In genomic region chr6:30212468-30212867, GRCm38 (mm10) we compare ENCODE assay signal across 25 mouse cellular contexts.
DNase-seq lines count a peak whose midpoint lies in the region; ATAC-seq and TF ChIP-seq lines count a peak whose summit lies in the region.
"Had no signal": no experiment of that assay in that cellular context is flagged by ENCODE, and none has a peak within 500 bp of the region (broad histone marks: within the 10 kb centered on the region; RNA-seq: fewer than 3 reads in every experiment).

No protein-coding gene starts in this region.

- no peaks in the 10 kb centered on the region for H3K79me2 ChIP-seq in heart, adult 2 months (replicated peaks; ENCODE audit: control insufficient read depth, insufficient read depth, low read length)

- intact Hi-C loops in heart, adult 2 months (cut with DNase I), result no loop called here

- 90% methylated on average over 8 of the region's 8 CpGs for WGBS in heart, adult 2 months
- WGBS in heart, embryonic 11.5 days (ENCODE audit: insufficient replicate concordance), result 92% methylated on average over 8 of the region's 8 CpGs
- WGBS in liver, embryonic 15.5 days (ENCODE audit: insufficient replicate concordance), result 79% methylated on average over 8 of the region's 8 CpGs
- 39% methylated on average over 8 of the region's 8 CpGs for WGBS in small intestine, adult 2 months

- H3K4me1 ChIP-seq in heart, adult 2 months (ENCODE audit: control insufficient read depth, insufficient read depth, low read length), result peaks cover 5% of the 10 kb centered on the region
- no peaks in the 10 kb centered on the region for H3K4me1 ChIP-seq in heart, embryonic 11.5 days (ENCODE audit: control insufficient read depth, insufficient read depth, low read length)
- H3K4me1 ChIP-seq in liver, embryonic 15.5 days (replicated peaks), result peaks cover 26% of the 10 kb centered on the region
- peaks cover 15% of the 10 kb centered on the region for H3K4me1 ChIP-seq in small intestine, adult 2 months (ENCODE audit: control insufficient read depth, insufficient read depth, insufficient read length, low read length)
- H3K4me1 ChIP-seq: intestine, embryonic 15.5 days; limb, embryonic 13.5 days; neural tube, embryonic 15.5 days; stomach, embryonic 15.5 days had no signal

- no peaks in the 10 kb centered on the region for H3K9me3 ChIP-seq in heart, embryonic 11.5 days (replicated peaks; ENCODE audit: control insufficient read depth, low read length)
- H3K9me3 ChIP-seq in liver, embryonic 15.5 days (replicated peaks), result no peaks in the 10 kb centered on the region
- H3K9me3 ChIP-seq: heart, embryonic 15.5 days; hindbrain, embryonic 12.5 days; intestine, embryonic 15.5 days; limb, embryonic 13.5 days; neural tube, embryonic 15.5 days; stomach, embryonic 15.5 days had no signal

- TF ChIP-seq EP300 in heart, adult 2 months (IDR thresholded peaks at IDR 0.05; ENCODE audit: insufficient read depth, low read depth, low read length), result no peak

- H3K4me2 ChIP-seq in heart, embryonic 11.5 days, result no peak overlapping the region
- peak overlapping the region; percentile 29; the same call in 1 of the 2 replicates for H3K4me2 ChIP-seq in liver, embryonic 15.5 days
- H3K4me2 ChIP-seq: heart, embryonic 15.5 days; hindbrain, embryonic 12.5 days; intestine, embryonic 15.5 days; limb, embryonic 13.5 days; neural tube, embryonic 15.5 days; stomach, embryonic 15.5 days had no signal

- H3K27me3 ChIP-seq in heart, adult 2 months (ENCODE audit: control insufficient read depth, insufficient read depth, low read length), result no peaks in the 10 kb centered on the region
- no peaks in the 10 kb centered on the region for H3K27me3 ChIP-seq in heart, embryonic 11.5 days (ENCODE audit: control insufficient read depth, insufficient read depth, low read length)
- H3K27me3 ChIP-seq in liver, embryonic 15.5 days, result no peaks in the 10 kb centered on the region
- H3K27me3 ChIP-seq in small intestine, adult 2 months (ENCODE audit: control insufficient read depth, insufficient read depth, low read length), result no peaks in the 10 kb centered on the region
- H3K27me3 ChIP-seq: heart, embryonic 15.5 days; hindbrain, embryonic 12.5 days; intestine, embryonic 15.5 days; limb, embryonic 13.5 days; neural tube, embryonic 15.5 days; stomach, embryonic 15.5 days had no signal

- DNase-seq in heart, adult 2 months, result no peak
- peak; percentile 57 for DNase-seq in kidney, adult 9 months
- no peak for DNase-seq in kidney, postnatal 4 days
- no peak for DNase-seq in liver
- DNase-seq in lung, adult 18-20 months, result no peak
- DNase-seq: cerebellum, adult 8-10 months; cerebellum, postnatal 25 days; heart, postnatal 36 days; lung, adult 2 months; midbrain, embryonic 14.5 days; retina, postnatal 1 day; right cerebral cortex, postnatal 14 days had no signal

- no peak overlapping the region for H3K4me3 ChIP-seq in heart, adult 2 months
- no peak overlapping the region for H3K4me3 ChIP-seq in heart, embryonic 11.5 days (ENCODE audit: low read depth, low read length)
- H3K4me3 ChIP-seq in liver, embryonic 15.5 days (replicated peaks), result no peak overlapping the region
- H3K4me3 ChIP-seq in small intestine, adult 2 months (ENCODE audit: low read depth, low read length), result no peak overlapping the region
- H3K4me3 ChIP-seq: heart, embryonic 15.5 days; hindbrain, embryonic 12.5 days; intestine, embryonic 15.5 days; left cerebral cortex, adult 2 months; limb, embryonic 13.5 days; neural tube, embryonic 15.5 days; stomach, embryonic 15.5 days had no signal

- H3K27ac ChIP-seq in heart, adult 2 months, result no peak overlapping the region
- H3K27ac ChIP-seq in heart, embryonic 11.5 days (ENCODE audit: low read depth, low read length), result no peak overlapping the region
- H3K27ac ChIP-seq in liver, embryonic 15.5 days (replicated peaks), result no peak overlapping the region
- 0 out of 2 replicates have a peak overlapping the region, but pooled peaks have one; percentile 24 for H3K27ac ChIP-seq in small intestine, adult 2 months (ENCODE audit: insufficient read depth, low read depth, low read length)
- H3K27ac ChIP-seq: heart, embryonic 15.5 days; hindbrain, embryonic 12.5 days; hindbrain, postnatal 0 days; intestine, embryonic 15.5 days; left cerebral cortex, adult 2 months; limb, embryonic 13.5 days; neural tube, embryonic 15.5 days; stomach, embryonic 15.5 days had no signal

- 0 out of 2 replicates have a peak overlapping the region, but pooled peaks have one; percentile 21 for H3K9ac ChIP-seq in heart, adult 2 months (ENCODE audit: low read depth, low read length)
- no peak overlapping the region for H3K9ac ChIP-seq in heart, embryonic 11.5 days (ENCODE audit: low read depth, low read length)
- H3K9ac ChIP-seq in liver, embryonic 15.5 days, result no peak overlapping the region
- H3K9ac ChIP-seq: heart, embryonic 15.5 days; hindbrain, embryonic 12.5 days; intestine, embryonic 15.5 days; limb, embryonic 13.5 days; neural tube, embryonic 15.5 days; stomach, embryonic 15.5 days had no signal

- TF ChIP-seq POLR2A in heart, adult 2 months (IDR thresholded peaks at IDR 0.05; ENCODE audit: insufficient read depth, low read depth, low read length), result no peak
- no peak for TF ChIP-seq POLR2A in small intestine, adult 2 months (IDR thresholded peaks at IDR 0.05; ENCODE audit: low read depth, low read length)

- no peaks in the 10 kb centered on the region for H3K36me3 ChIP-seq in heart, adult 2 months (ENCODE audit: control insufficient read depth, insufficient read depth, low read length)
- H3K36me3 ChIP-seq in heart, embryonic 11.5 days (ENCODE audit: control insufficient read depth, insufficient read depth, low read length), result peaks cover 5% of the 10 kb centered on the region; the same call in 1 of the 2 replicates
- H3K36me3 ChIP-seq in liver, embryonic 15.5 days (replicated peaks), result peaks cover 18% of the 10 kb centered on the region
- peaks cover 5% of the 10 kb centered on the region; the same call in 1 of the 2 replicates for H3K36me3 ChIP-seq in small intestine, adult 2 months (ENCODE audit: control insufficient read depth, insufficient read depth, low read length)

- no peak for TF ChIP-seq CTCF in heart, adult 2 months (IDR thresholded peaks at IDR 0.05)
- no peak for TF ChIP-seq CTCF in small intestine, adult 2 months (IDR thresholded peaks at IDR 0.05; ENCODE audit: extremely low read depth, insufficient read length, insufficient replicate concordance, low read depth, low read length)

- ATAC-seq in heart, embryonic 11.5 days (replicated peaks; ENCODE audit: insufficient number of reproducible peaks, low FRiP score, low TSS enrichment), result no peak
- no peak for ATAC-seq in liver, embryonic 15.5 days (ENCODE audit: insufficient read depth)
- ATAC-seq: CD4-positive, CD25-positive, alpha-beta regulatory T cell, adult 4 months; forebrain, embryonic 14.5 days; hindbrain, postnatal 0 days; intestine, embryonic 15.5 days had no signal
